ENCODE assay signal across 10 mouse cellular contexts in genomic region chr12:9438575-9439161, GRCm38 (mm10).
DNase-seq lines count a peak whose midpoint lies in the region; ATAC-seq and TF ChIP-seq lines count a peak whose summit lies in the region.
"Had no signal": no experiment of that assay in that cellular context is flagged by ENCODE, and none has a peak within 500 bp of the region (broad histone marks: within the 10 kb centered on the region; RNA-seq: fewer than 3 reads in every experiment).

No protein-coding gene starts in this region.

- H3K4me2 ChIP-seq in heart, embryonic 12.5 days = peak overlapping the region; percentile 44
- H3K4me2 ChIP-seq in lung, postnatal 0 days (replicated peaks; ENCODE audit: low read depth, low read length) = 0 out of 2 replicates have a peak overlapping the region, but pooled peaks have one; percentile 3

- WGBS in heart, embryonic 12.5 days = 12% methylated on average over 9 of the region's 9 CpGs
- WGBS in lung, postnatal 0 days = 13% methylated on average over 9 of the region's 9 CpGs
- 66% methylated on average over 9 of the region's 9 CpGs for whole genome bisulfite sequencing in hindbrain, embryonic 10.5 days

- H3K36me3 ChIP-seq in heart, embryonic 12.5 days = no peaks in the 10 kb centered on the region
- no peaks in the 10 kb centered on the region for H3K36me3 ChIP-seq in lung, postnatal 0 days (ENCODE audit: insufficient read depth, low read length)
- no peaks in the 10 kb centered on the region for H3K36me3 ChIP-seq in hindbrain, embryonic 10.5 days

- no peak overlapping the region for H3K4me3 ChIP-seq in heart, embryonic 12.5 days
- no peak overlapping the region for H3K4me3 ChIP-seq in lung, postnatal 0 days (ENCODE audit: low read depth, low read length)
- no peak overlapping the region for H3K4me3 ChIP-seq in hindbrain, embryonic 10.5 days

- TF ChIP-seq CTCF in lung, postnatal 0 days (IDR thresholded peaks at IDR 0.05) = no peak

- peak; percentile 2 for DNase-seq in kidney, adult 9 months
- no peak for DNase-seq in kidney, adult 18-20 months
- peak; percentile 41 for DNase-seq in embryo, embryonic 10.5 days (ENCODE audit: low spot score)
- peak; percentile 13 for DNase-seq in lung, postnatal 0 days (ENCODE audit: low spot score)
- DNase-seq in hindbrain, embryonic 10.5 days (ENCODE audit: low spot score) = no peak
- no peak for DNase-seq in B cell, adult 2 months
- no peak for DNase-seq in spleen, postnatal 4 days (ENCODE audit: low spot score in 2 of 2)
- DNase-seq: cerebellum, postnatal 36 days; forebrain, postnatal 0 days had no signal

- no peak for ATAC-seq in heart, embryonic 12.5 days (ENCODE audit: insufficient number of reproducible peaks, low FRiP score)
- ATAC-seq in lung, postnatal 0 days = peak; percentile 54
- ATAC-seq: forebrain, postnatal 0 days had no signal

- H3K4me1 ChIP-seq in heart, embryonic 12.5 days (replicated peaks) = peaks cover 7% of the 10 kb centered on the region; the same call in 1 of the 2 replicates
- no peaks in the 10 kb centered on the region for H3K4me1 ChIP-seq in lung, postnatal 0 days (ENCODE audit: insufficient read depth, low read depth, low read length)
- no peaks in the 10 kb centered on the region for H3K4me1 ChIP-seq in hindbrain, embryonic 10.5 days (replicated peaks)

- TF ChIP-seq EP300 in lung, postnatal 0 days (IDR thresholded peaks at IDR 0.05) = no peak

- 0 out of 2 replicates have a peak overlapping the region, but pooled peaks have one; percentile 8 for H3K9ac ChIP-seq in heart, embryonic 12.5 days
- no peak overlapping the region for H3K9ac ChIP-seq in lung, postnatal 0 days (replicated peaks; ENCODE audit: low read depth)
- H3K9ac ChIP-seq: forebrain, postnatal 0 days had no signal

- H3K27me3 ChIP-seq in heart, embryonic 12.5 days (replicated peaks) = no peaks in the 10 kb centered on the region
- no peaks in the 10 kb centered on the region for H3K27me3 ChIP-seq in lung, postnatal 0 days (replicated peaks; ENCODE audit: insufficient read depth, low read length)
- no peaks in the 10 kb centered on the region for H3K27me3 ChIP-seq in hindbrain, embryonic 10.5 days (ENCODE audit: insufficient read depth, poor library complexity, severe bottlenecking)

- no peaks in the 10 kb centered on the region for H3K9me3 ChIP-seq in heart, embryonic 12.5 days (replicated peaks)
- no peaks in the 10 kb centered on the region for H3K9me3 ChIP-seq in lung, postnatal 0 days (ENCODE audit: low read length)
- H3K9me3 ChIP-seq in hindbrain, embryonic 10.5 days = no peaks in the 10 kb centered on the region

- no peak overlapping the region for H3K27ac ChIP-seq in heart, embryonic 12.5 days (ENCODE audit: poor library complexity, severe bottlenecking)
- H3K27ac ChIP-seq in lung, postnatal 0 days (ENCODE audit: low read length) = no peak overlapping the region
- H3K27ac ChIP-seq in hindbrain, embryonic 10.5 days = no peak overlapping the region

Comparison
In these comparisons a context has a peak if more than half of its experiments do, and no peak if none do; other contexts are left out.
1. DNase-seq: peak in kidney, adult 9 months (single experiment), embryo, embryonic 10.5 days (single experiment) and lung, postnatal 0 days (single experiment); none in kidney, adult 18-20 months (single experiment), hindbrain, embryonic 10.5 days (single experiment), B cell, adult 2 months (0 of 2) and spleen, postnatal 4 days (0 of 2).